Mouse (Mus musculus): ENCODE data around the gene Snapc2.

GRCm38 (mm10) chr8:4206182-4207015 lies 46.5 kb upstream of the Snapc2 start:
- TF ChIP-seq CTCF (IDR thresholded peaks at IDR 0.05; ENCODE audit: low read depth) (no peak), EP300 (IDR thresholded peaks at IDR 0.05; ENCODE audit: low read depth) (no peak)
